Mouse (Mus musculus) layer of hippocampus, adult 8-10 months (tissue): ENCODE measurements around the gene Olfr1036. TPM values are rescaled to one million over a fixed set of nuclear protein-coding genes. Genes with fewer than 3 reads are reported as not detected.
"Not testable (repeated sequence)": the region's sequence is repeated elsewhere in the genome, so short reads cannot be mapped to it uniquely, and the experiment has no call there.

Source experiments
- DNase-seq, 2 experiments: peaks; one replicate each; pipeline ENCODE4 v3.0.0; 2022; ENCODE audit warnings: low spot score in 2 of 2
- total RNA-seq, 4 experiments: library from RNA; stranded (reverse); gene quantifications; 2 replicates each; pipeline ENCODE4 v1.2.4; 2022

The Olfr1036 gene
- not detected for total RNA-seq

DNA sequence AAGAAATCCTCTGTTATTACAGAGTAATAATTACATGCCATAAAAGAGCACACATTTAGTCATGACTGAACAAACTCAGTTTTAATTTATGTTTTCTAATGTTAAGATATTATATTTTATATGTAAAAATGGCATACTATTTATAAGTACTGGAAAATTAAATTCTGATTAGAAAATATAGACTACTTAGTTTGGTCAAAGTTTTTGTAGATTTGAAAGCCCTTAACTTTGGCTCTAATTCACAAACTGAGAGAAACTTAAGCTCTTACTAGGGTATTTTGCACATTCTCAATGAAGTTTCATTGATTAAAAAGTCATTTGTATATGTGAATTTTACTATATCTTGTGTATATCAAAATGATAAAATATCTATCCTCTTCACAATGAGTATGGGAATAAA lies at the start of gene Olfr1036:
Gene Olfr1036, plus strand, starts transcription at position 301 of the 400 bp plus-strand sequence.
- DNase-seq: not testable (repeated sequence)

DNA sequence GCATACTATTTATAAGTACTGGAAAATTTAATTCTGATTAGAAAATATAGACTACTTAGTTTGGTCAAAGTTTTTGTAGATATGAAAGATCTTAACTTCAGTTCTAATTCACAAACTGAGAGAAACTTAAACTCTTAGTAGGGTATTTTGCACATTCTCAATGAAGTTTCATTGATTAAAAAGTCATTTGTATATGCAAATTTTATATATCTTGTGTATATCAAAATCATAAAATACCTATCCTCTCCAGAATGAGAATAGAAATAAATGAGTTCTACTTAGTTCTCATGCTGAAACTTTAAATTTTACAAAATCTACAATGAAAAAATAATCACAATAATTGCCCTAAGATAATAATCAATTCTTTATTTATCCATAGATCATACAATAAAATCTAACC lies 28.2 kb upstream of the Olfr1036 start, which contains the start of gene Olfr1034:
Gene Olfr1034, plus strand, starts transcription at position 301 of the 400 bp plus-strand sequence.
- DNase-seq: no peak

DNA sequence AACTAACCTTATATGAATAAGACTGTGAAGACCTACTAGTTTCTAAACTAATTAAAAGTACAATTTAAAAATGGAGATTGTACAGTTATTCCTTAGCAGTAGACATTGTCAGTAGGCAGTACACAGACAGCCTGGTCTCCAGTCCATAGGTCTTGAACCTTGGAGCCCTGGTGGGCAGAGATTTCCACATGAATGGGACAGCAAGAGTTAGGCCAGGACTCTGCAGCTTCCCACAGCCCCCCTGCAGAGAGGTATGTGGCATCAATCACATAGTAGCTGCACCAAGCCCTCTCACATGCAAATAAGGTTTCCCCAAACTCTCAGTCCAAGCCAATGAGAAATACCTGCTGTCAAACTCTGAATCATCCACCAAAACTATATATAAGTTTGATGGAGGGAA lies 23.0 kb upstream of the Olfr1036 start:
- not testable (repeated sequence) for DNase-seq

DNA sequence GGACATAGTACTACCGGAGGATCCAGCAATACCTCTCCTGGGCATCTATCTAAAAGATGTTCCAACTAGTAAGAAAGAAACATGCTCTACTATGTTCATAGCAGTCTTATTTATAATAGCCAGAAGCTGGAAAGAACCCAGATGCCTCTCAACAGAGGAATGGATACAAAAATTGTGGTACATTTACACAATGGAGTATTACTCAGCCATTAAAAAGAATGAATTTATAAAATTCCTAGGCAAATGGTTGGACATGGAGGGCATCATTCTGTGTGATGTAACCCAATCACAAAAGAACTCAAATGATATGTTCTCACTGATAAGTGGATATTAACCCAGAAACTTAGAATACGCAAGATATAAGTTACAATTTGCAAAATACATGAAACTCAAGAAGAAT lies 10.0 kb upstream of the Olfr1036 start:
- not testable (repeated sequence) for DNase-seq

DNA sequence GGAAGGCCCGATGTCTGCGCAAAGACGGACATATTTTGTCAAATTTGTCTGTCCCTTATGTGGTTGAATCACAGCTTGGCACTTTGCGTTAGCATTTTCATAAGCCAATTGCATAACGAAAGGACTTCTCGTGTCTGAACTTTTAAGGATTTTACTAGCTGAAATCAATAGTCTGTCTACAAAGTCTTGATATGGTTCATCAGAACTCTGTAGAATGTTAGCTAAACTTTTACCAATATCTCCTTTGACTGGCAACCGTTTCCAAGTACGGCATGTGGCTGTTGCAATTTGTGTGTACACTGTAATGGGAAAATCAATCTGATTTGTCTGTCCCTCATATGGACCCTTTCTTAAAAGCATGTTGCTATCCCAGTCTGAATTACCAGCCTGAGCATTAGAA lies 3.6 kb upstream of the Olfr1036 start:
- DNase-seq: no peak

DNA sequence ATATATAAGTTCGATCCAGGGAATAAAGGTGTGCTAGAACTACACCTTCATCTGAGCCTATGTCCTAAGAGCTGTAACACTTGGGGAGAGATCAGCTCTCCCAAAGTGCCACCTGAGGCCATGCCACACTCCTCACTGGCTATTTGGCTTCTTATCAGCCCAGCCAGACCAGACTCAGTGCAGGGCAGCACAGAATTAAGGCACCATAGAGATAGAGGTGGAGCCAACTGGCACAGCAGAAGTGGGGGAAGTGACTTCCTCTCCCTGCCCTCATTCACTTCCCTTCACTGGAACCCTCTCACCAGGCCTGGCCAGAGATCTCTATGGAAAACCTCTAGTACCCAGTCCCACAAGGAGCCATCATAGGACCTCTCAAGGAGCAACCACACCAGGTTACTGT lies 6.7 kb downstream of the Olfr1036 start:
- not testable (repeated sequence) for DNase-seq

DNA sequence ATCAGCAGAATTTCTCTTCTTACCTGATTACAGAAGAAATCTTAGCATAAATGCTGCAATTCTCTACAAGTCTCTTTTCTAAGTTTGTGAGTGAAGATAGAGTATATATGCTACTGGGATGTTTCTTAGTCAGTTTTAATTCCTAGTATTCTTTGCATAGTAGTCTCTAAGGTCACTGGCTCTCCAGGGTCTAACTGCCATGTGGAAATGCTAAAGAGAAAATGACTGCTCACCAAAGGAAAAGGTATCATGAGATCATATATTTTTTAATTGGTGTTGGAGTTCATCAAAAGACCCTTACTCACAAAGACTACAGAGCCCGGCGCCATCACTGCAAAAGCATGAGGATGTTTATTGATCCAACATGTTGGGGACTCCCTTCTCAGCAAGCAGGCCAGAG lies 13.5 kb downstream of the Olfr1036 start, which contains the start of gene Olfr1037:
Gene Olfr1037, minus strand, starts transcription at position 101 of the 400 bp plus-strand sequence.
- DNase-seq: no peak

Other genes starting within 250 kb of the Olfr1036 start
- gene Olfr1019, start 228.5 kb upstream of the Olfr1036 start, total RNA-seq: not detected
- not detected for gene Olfr1020, start 227.0 kb upstream of the Olfr1036 start, total RNA-seq
- not detected for gene Olfr1022, start 205.4 kb upstream of the Olfr1036 start, total RNA-seq
- gene Olfr1023, start 188.4 kb upstream of the Olfr1036 start, total RNA-seq: not detected
- gene Olfr1024, start 168.9 kb upstream of the Olfr1036 start, total RNA-seq: not detected
- not detected for gene Olfr1025-ps1, start 158.8 kb upstream of the Olfr1036 start, total RNA-seq
- not detected for gene Olfr1026, start 152.4 kb upstream of the Olfr1036 start, total RNA-seq
- gene Olfr1028, start 123.6 kb upstream of the Olfr1036 start, total RNA-seq: not detected
- not detected for gene Olfr1029, start 100.1 kb upstream of the Olfr1036 start, total RNA-seq
- not detected for gene Olfr1030, start 94.7 kb upstream of the Olfr1036 start, total RNA-seq
- not detected for gene Olfr1031, start 83.7 kb upstream of the Olfr1036 start, total RNA-seq
- not detected for gene Olfr1032, start 68.5 kb upstream of the Olfr1036 start, total RNA-seq
- not detected for gene Olfr1033, start 53.4 kb upstream of the Olfr1036 start, total RNA-seq
- not detected for gene Olfr1034, start 28.1 kb upstream of the Olfr1036 start, total RNA-seq
- not detected for gene Olfr1037, start 13.4 kb downstream of the Olfr1036 start, total RNA-seq
- gene Olfr1039, start 61.9 kb downstream of the Olfr1036 start, total RNA-seq: under 1 TPM in 1 of 4 experiments, not detected in 3; 0.11 TPM
- not detected for gene Olfr1040, start 72.7 kb downstream of the Olfr1036 start, total RNA-seq
- gene Olfr1042, start 87.8 kb downstream of the Olfr1036 start, total RNA-seq: not detected
- gene Olfr1043, start 93.5 kb downstream of the Olfr1036 start, total RNA-seq: not detected
- gene Olfr1044, start 103.8 kb downstream of the Olfr1036 start, total RNA-seq: not detected
- not detected for gene Olfr52, start 111.7 kb downstream of the Olfr1036 start, total RNA-seq
- gene Olfr1045, start 129.0 kb downstream of the Olfr1036 start, total RNA-seq: not detected
- not detected for gene Olfr1046, start 145.3 kb downstream of the Olfr1036 start, total RNA-seq
- gene Olfr1047, start 157.4 kb downstream of the Olfr1036 start, total RNA-seq: not detected
- gene Olfr1048, start 166.3 kb downstream of the Olfr1036 start, total RNA-seq: not detected
- gene Olfr1049, start 184.3 kb downstream of the Olfr1036 start, total RNA-seq: not detected
- not detected for gene Olfr1051, start 205.1 kb downstream of the Olfr1036 start, total RNA-seq
- not detected for gene Olfr1052, start 218.5 kb downstream of the Olfr1036 start, total RNA-seq
- gene Olfr1053, start 241.3 kb downstream of the Olfr1036 start, total RNA-seq: not detected